Mouse (Mus musculus): ENCODE data around the gene Otop2. TPM values are rescaled to one million over a fixed set of nuclear protein-coding genes. Genes with fewer than 3 reads are reported as not detected.

Otop2 gene
- polyA plus RNA-seq, 1 experiment from 2014 or later, result not detected

DNA sequence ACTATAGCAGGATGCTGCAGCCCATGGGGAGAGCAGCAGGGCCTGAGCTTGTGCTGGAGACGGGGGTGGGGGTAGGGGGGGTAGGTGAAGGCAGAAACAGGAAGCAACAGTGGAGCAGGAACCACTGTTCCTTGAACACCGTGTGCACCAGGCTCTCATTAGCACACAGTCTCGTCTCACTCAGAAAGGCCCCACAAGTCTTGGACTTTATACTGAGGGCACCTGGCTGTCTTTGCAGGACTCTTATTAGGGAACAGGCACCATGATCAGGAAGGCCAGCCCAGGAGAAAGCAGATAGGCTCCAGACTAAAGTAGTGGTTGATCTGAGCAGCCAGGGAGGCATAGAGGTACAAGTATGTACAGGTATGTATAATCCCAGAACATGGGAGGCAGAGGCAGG lies 30.4 kb downstream of the Otop2 start:
- Histone ChIP-seq H3K36me3 (ENCODE audit: control insufficient read depth, insufficient read depth, low read length) (no peaks in the 10 kb centered on the region), H3K27ac (replicated peaks; ENCODE audit: low read depth, low read length) (no peak overlapping the region), H3K9me3 (ENCODE audit: control insufficient read depth, low read length) (no peaks in the 10 kb centered on the region), H3K4me2 (ENCODE audit: low read length) (no peak overlapping the region), H3K9ac (replicated peaks; ENCODE audit: low read length) (no peak overlapping the region), H3K4me3 (replicated peaks; ENCODE audit: low read depth, low read length) (no peak overlapping the region), H3K27me3 (ENCODE audit: control insufficient read depth, insufficient read depth, low read length) (peaks cover 14% of the 10 kb centered on the region; the same call in 1 of the 2 replicates), H3K4me1 (ENCODE audit: control insufficient read depth, insufficient read depth, low read length) (no peaks in the 10 kb centered on the region; the same call in 1 of the 2 replicates)
- WGBS, result 70% methylated on average over 3 of the region's 3 CpGs
- DNase-seq (no peak), ATAC-seq (ENCODE audit: low FRiP score, low TSS enrichment) (no peak)

GRCm38 (mm10) chr11:115337826-115338225 lies 30.9 kb downstream of the Otop2 start:
- Histone ChIP-seq H3K4me3 (replicated peaks; ENCODE audit: low read depth, low read length) (no peak overlapping the region), H3K27ac (replicated peaks; ENCODE audit: low read depth, low read length) (no peak overlapping the region), H3K4me1 (ENCODE audit: control insufficient read depth, insufficient read depth, low read length) (no peaks in the 10 kb centered on the region; the same call in 1 of the 2 replicates), H3K9ac (replicated peaks; ENCODE audit: low read length) (no peak overlapping the region), H3K36me3 (ENCODE audit: control insufficient read depth, insufficient read depth, low read length) (no peaks in the 10 kb centered on the region), H3K9me3 (ENCODE audit: control insufficient read depth, low read length) (no peaks in the 10 kb centered on the region), H3K4me2 (ENCODE audit: low read length) (no peak overlapping the region), H3K27me3 (ENCODE audit: control insufficient read depth, insufficient read depth, low read length) (peaks cover 14% of the 10 kb centered on the region; the same call in 1 of the 2 replicates)
- 60% methylated on average over 1 of the region's 1 CpGs for WGBS
- DNase-seq, result no peak
- ATAC-seq (ENCODE audit: low FRiP score, low TSS enrichment), result no peak

GRCm38 (mm10) chr11:115341246-115341645 lies 34.3 kb downstream of the Otop2 start:
- Histone ChIP-seq H3K36me3 (ENCODE audit: control insufficient read depth, insufficient read depth, low read length) (no peaks in the 10 kb centered on the region), H3K27me3 (ENCODE audit: control insufficient read depth, insufficient read depth, low read length) (no peaks in the 10 kb centered on the region), H3K27ac (replicated peaks; ENCODE audit: low read depth, low read length) (no peak overlapping the region), H3K4me3 (replicated peaks; ENCODE audit: low read depth, low read length) (no peak overlapping the region), H3K4me2 (ENCODE audit: low read length) (no peak overlapping the region), H3K4me1 (ENCODE audit: control insufficient read depth, insufficient read depth, low read length) (no peaks in the 10 kb centered on the region), H3K9me3 (ENCODE audit: control insufficient read depth, low read length) (no peaks in the 10 kb centered on the region), H3K9ac (replicated peaks; ENCODE audit: low read length) (no peak overlapping the region)
- ATAC-seq (ENCODE audit: low FRiP score, low TSS enrichment), result no peak
- 66% methylated on average over 2 of the region's 2 CpGs for WGBS
- no peak for DNase-seq

DNA sequence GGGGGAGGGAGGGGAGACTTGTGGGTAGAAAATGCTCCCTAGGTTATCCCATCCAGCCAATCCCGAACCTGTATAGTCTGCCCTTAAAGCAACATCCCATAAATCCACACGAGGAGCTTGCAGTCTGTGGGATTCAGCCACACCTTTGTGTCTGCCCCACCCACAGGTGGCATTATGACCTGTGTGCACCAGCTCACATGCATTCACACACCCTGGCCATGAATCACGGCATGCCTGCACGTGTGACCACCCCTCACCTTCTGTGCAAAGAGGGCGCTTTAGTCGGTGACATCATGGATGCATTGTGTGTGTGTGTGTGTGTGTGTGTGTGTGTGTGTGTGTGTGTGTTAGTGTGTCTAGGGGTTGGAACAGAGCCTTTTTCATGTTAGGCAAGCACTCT lies 34.9 kb downstream of the Otop2 start:
- 76% methylated on average over 6 of the region's 6 CpGs for WGBS
- Histone ChIP-seq H3K36me3 (ENCODE audit: control insufficient read depth, insufficient read depth, low read length) (no peaks in the 10 kb centered on the region), H3K9me3 (ENCODE audit: control insufficient read depth, low read length) (no peaks in the 10 kb centered on the region), H3K4me2 (ENCODE audit: low read length) (no peak overlapping the region), H3K4me3 (replicated peaks; ENCODE audit: low read depth, low read length) (no peak overlapping the region), H3K27ac (replicated peaks; ENCODE audit: low read depth, low read length) (no peak overlapping the region), H3K9ac (replicated peaks; ENCODE audit: low read length) (no peak overlapping the region), H3K4me1 (ENCODE audit: control insufficient read depth, insufficient read depth, low read length) (no peaks in the 10 kb centered on the region), H3K27me3 (ENCODE audit: control insufficient read depth, insufficient read depth, low read length) (no peaks in the 10 kb centered on the region)
- ATAC-seq (ENCODE audit: low FRiP score, low TSS enrichment) (no peak), DNase-seq (no peak)

DNA sequence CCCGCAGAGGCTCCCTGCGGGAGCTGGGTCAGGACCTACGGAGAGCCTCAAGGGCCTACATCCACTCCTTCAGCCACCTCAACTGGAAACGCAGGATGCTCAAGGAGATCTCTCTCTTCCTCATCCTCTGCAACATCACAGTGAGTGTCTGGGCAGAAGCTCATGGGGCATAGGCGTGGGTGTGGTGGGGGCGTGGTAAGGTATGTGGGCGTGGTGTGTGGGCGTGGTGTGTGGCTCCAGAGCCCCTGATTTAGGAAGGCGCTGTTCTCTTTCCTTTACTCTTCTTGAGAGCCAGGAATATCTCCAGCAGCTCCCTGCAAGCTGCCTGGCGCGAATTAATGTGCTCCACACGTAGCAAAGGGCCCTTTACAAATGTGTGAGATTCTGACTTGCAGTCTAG lies 38.0 kb downstream of the Otop2 start:
- H3K4me3 ChIP-seq (replicated peaks; ENCODE audit: low read depth, low read length), result no peak overlapping the region
- no peak overlapping the region for H3K4me2 ChIP-seq (ENCODE audit: low read length)
- no peak overlapping the region for H3K9ac ChIP-seq (replicated peaks; ENCODE audit: low read length)
- H3K36me3 ChIP-seq (ENCODE audit: control insufficient read depth, insufficient read depth, low read length), result peaks cover 12% of the 10 kb centered on the region
- ATAC-seq (ENCODE audit: low FRiP score, low TSS enrichment) (no peak), DNase-seq (no peak)
- H3K27me3 ChIP-seq (ENCODE audit: control insufficient read depth, insufficient read depth, low read length), result no peaks in the 10 kb centered on the region
- H3K4me1 ChIP-seq (ENCODE audit: control insufficient read depth, insufficient read depth, low read length), result no peaks in the 10 kb centered on the region
- WGBS, result 14% methylated on average over 12 of the region's 12 CpGs
- no peaks in the 10 kb centered on the region for H3K9me3 ChIP-seq (ENCODE audit: control insufficient read depth, low read length)
- no peak overlapping the region for H3K27ac ChIP-seq (replicated peaks; ENCODE audit: low read depth, low read length)

- no peak overlapping the region for H3K4me3 ChIP-seq (replicated peaks; ENCODE audit: low read depth, low read length)
- no peak for DNase-seq
- no peak overlapping the region for H3K9ac ChIP-seq (replicated peaks; ENCODE audit: low read length)
- H3K4me1 ChIP-seq (ENCODE audit: control insufficient read depth, insufficient read depth, low read length), result no peaks in the 10 kb centered on the region
- H3K27me3 ChIP-seq (ENCODE audit: control insufficient read depth, insufficient read depth, low read length), result no peaks in the 10 kb centered on the region
- WGBS, result 51% methylated on average over 7 of the region's 7 CpGs
- H3K4me2 ChIP-seq (ENCODE audit: low read length), result no peak overlapping the region
- no peak for ATAC-seq (ENCODE audit: low FRiP score, low TSS enrichment)
- H3K27ac ChIP-seq (replicated peaks; ENCODE audit: low read depth, low read length), result no peak overlapping the region
- H3K36me3 ChIP-seq (ENCODE audit: control insufficient read depth, insufficient read depth, low read length), result peaks cover 18% of the 10 kb centered on the region
- no peaks in the 10 kb centered on the region for H3K9me3 ChIP-seq (ENCODE audit: control insufficient read depth, low read length)
Measured at GRCm38 (mm10) chr11:115345515-115345914, 38.6 kb downstream of the Otop2 start.

- H3K27me3 ChIP-seq (ENCODE audit: control insufficient read depth, insufficient read depth, low read length), result no peaks in the 10 kb centered on the region
- H3K9ac ChIP-seq (replicated peaks; ENCODE audit: low read length), result no peak overlapping the region
- 64% methylated on average over 17 of the region's 17 CpGs for WGBS
- DNase-seq (no peak), ATAC-seq (ENCODE audit: low FRiP score, low TSS enrichment) (no peak)
- no peak overlapping the region for H3K27ac ChIP-seq (replicated peaks; ENCODE audit: low read depth, low read length)
- no peak overlapping the region for H3K4me3 ChIP-seq (replicated peaks; ENCODE audit: low read depth, low read length)
- peaks cover 48% of the 10 kb centered on the region for H3K36me3 ChIP-seq (ENCODE audit: control insufficient read depth, insufficient read depth, low read length)
- H3K4me1 ChIP-seq (ENCODE audit: control insufficient read depth, insufficient read depth, low read length), result no peaks in the 10 kb centered on the region
- H3K4me2 ChIP-seq (ENCODE audit: low read length), result no peak overlapping the region
- no peaks in the 10 kb centered on the region for H3K9me3 ChIP-seq (ENCODE audit: control insufficient read depth, low read length)
Measured at GRCm38 (mm10) chr11:115348681-115349248, 41.8 kb downstream of the Otop2 start.

GRCm38 (mm10) chr11:115349976-115350375 lies 43.0 kb downstream of the Otop2 start:
- peaks cover 55% of the 10 kb centered on the region for H3K36me3 ChIP-seq (ENCODE audit: control insufficient read depth, insufficient read depth, low read length)

GRCm38 (mm10) chr11:115353375-115353774 lies 46.4 kb downstream of the Otop2 start:
- no peak for ATAC-seq (ENCODE audit: low FRiP score, low TSS enrichment)
- WGBS, result 94% methylated on average over 5 of the region's 5 CpGs
- DNase-seq, result no peak
- Histone ChIP-seq H3K4me1 (ENCODE audit: control insufficient read depth, insufficient read depth, low read length) (no peaks in the 10 kb centered on the region), H3K27me3 (ENCODE audit: control insufficient read depth, insufficient read depth, low read length) (no peaks in the 10 kb centered on the region), H3K4me2 (ENCODE audit: low read length) (no peak overlapping the region), H3K9ac (replicated peaks; ENCODE audit: low read length) (no peak overlapping the region), H3K36me3 (ENCODE audit: control insufficient read depth, insufficient read depth, low read length) (peaks cover 71% of the 10 kb centered on the region), H3K9me3 (ENCODE audit: control insufficient read depth, low read length) (no peaks in the 10 kb centered on the region), H3K27ac (replicated peaks; ENCODE audit: low read depth, low read length) (no peak overlapping the region), H3K4me3 (replicated peaks; ENCODE audit: low read depth, low read length) (no peak overlapping the region)

More at GRCm38 (mm10) chr11:115349976-115350375, 43.0 kb downstream of the Otop2 start:
- ATAC-seq (ENCODE audit: low FRiP score, low TSS enrichment) (no peak), DNase-seq (no peak)
- H3K9me3 ChIP-seq (ENCODE audit: control insufficient read depth, low read length), result no peaks in the 10 kb centered on the region
- H3K4me1 ChIP-seq (ENCODE audit: control insufficient read depth, insufficient read depth, low read length), result no peaks in the 10 kb centered on the region
- no peaks in the 10 kb centered on the region for H3K27me3 ChIP-seq (ENCODE audit: control insufficient read depth, insufficient read depth, low read length)
- H3K4me3 ChIP-seq (replicated peaks; ENCODE audit: low read depth, low read length), result no peak overlapping the region
- no peak overlapping the region for H3K9ac ChIP-seq (replicated peaks; ENCODE audit: low read length)
- no peak overlapping the region for H3K27ac ChIP-seq (replicated peaks; ENCODE audit: low read depth, low read length)
- H3K4me2 ChIP-seq (ENCODE audit: low read length), result no peak overlapping the region
- 84% methylated on average over 4 of the region's 4 CpGs for WGBS

Measured in midbrain, embryonic 14.5 days (tissue).